Mouse (Mus musculus): ENCODE results near the gene Sohlh2. TPM values are rescaled to one million over a fixed set of nuclear protein-coding genes. Genes with fewer than 3 reads are reported as not detected.

Sohlh2 gene
- polyA plus RNA-seq, 1 experiment from 2014 or later = not detected

DNA sequence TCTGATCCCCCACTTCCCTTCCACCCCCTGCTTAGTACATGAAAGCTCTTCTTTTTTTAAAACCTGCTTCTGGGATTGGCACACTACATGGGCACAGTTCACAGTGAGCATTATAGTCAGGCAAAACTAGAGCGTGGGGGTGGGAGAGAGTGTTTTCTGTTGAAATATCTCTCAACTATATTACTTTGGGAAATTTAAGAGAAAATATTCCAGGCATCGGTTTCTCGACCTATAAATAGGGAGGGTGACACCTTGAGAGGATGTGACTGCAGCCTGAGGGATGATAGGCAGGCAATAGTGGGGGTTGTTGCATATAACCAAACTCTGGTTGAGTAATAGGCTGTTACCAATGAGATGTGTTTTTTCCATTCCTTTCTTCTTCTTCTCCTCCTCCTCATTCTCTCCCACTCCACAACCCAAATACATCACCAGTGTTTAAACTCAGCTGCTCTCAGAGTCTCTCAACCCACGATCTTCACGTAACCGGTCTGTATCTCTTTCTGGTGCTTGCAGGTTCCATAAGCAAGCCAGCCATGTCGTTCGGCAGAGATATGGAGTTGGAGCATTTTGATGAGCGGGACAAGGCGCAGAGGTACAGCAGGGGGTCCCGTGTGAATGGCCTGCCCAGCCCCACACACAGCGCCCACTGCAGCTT is 64.9 kb downstream of the Sohlh2 start:
- Histone ChIP-seq H3K4me3 (ENCODE audit: low read depth, low read length) (no peak overlapping the region), H3K27me3 (replicated peaks; ENCODE audit: control insufficient read depth, insufficient read depth, low read length) (no peaks in the 10 kb centered on the region), H3K4me2 (ENCODE audit: low read length) (no peak overlapping the region), H3K9me3 (replicated peaks; ENCODE audit: control insufficient read depth, low read length) (no peaks in the 10 kb centered on the region), H3K4me1 (ENCODE audit: control insufficient read depth, insufficient read depth, low read length) (peaks cover 21% of the 10 kb centered on the region), H3K9ac (ENCODE audit: low read length) (no peak overlapping the region), H3K36me3 (ENCODE audit: control insufficient read depth, insufficient read depth, low read length) (peaks cover 26% of the 10 kb centered on the region), H3K27ac (ENCODE audit: low read depth, low read length) (no peak overlapping the region)
- WGBS = 91% methylated on average over 12 of the region's 12 CpGs
- DNase-seq (ENCODE audit: low spot score) (no peak), ATAC-seq (no peak)

DNA sequence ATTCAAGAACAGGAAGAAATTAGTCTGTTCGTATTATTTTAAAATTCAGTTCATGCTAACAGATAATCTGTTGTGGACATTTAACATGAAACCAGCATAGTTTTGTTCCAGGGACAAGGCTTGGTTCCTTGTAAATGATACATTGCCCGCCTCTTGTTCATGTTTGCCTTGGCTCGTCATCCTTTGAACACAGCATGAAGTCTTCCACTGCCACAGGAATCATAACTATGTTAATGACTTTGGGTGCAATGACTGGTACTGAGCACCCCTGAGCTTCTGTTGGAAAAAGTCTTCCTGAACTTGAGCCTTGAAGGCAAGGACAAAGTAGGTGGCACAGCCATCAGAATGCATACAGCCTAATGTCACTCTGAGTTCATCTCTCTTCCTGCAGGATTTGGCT is 66.2 kb downstream of the Sohlh2 start:
- WGBS = 81% methylated on average over 3 of the region's 3 CpGs
- peaks cover 36% of the 10 kb centered on the region for H3K36me3 ChIP-seq (ENCODE audit: control insufficient read depth, insufficient read depth, low read length)

DNA sequence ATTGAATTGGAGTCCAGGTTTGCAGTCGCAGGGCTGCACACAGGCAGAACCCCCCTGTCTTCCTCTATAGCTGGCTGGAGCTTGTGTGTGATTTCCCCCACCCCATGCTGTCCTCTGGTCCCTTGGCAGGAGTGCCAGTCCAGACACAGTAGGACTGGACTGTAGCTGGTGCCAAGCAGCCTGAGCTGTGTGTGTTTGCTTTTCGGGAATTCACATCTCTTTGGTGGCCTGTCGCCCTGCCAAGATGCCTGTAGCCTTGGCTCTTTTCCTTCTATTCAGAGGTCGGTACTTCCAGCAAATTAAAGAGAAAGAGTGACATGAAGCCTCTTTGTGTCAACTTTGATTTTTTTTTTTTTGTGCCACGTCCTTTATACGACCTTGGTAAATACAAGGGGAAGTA is 66.7 kb downstream of the Sohlh2 start:
- H3K36me3 ChIP-seq (ENCODE audit: control insufficient read depth, insufficient read depth, low read length) = peaks cover 39% of the 10 kb centered on the region
- H3K27me3 ChIP-seq (replicated peaks; ENCODE audit: control insufficient read depth, insufficient read depth, low read length) = no peaks in the 10 kb centered on the region
- no peak overlapping the region for H3K4me3 ChIP-seq (ENCODE audit: low read depth, low read length)
- no peak overlapping the region for H3K27ac ChIP-seq (ENCODE audit: low read depth, low read length)
- peak; percentile 88 for DNase-seq (ENCODE audit: low spot score)
- H3K9ac ChIP-seq (ENCODE audit: low read length) = no peak overlapping the region
- no peak overlapping the region for H3K4me2 ChIP-seq (ENCODE audit: low read length)
- no peaks in the 10 kb centered on the region for H3K9me3 ChIP-seq (replicated peaks; ENCODE audit: control insufficient read depth, low read length)
- H3K4me1 ChIP-seq (ENCODE audit: control insufficient read depth, insufficient read depth, low read length) = peaks cover 21% of the 10 kb centered on the region
- 31% methylated on average over 6 of the region's 6 CpGs for WGBS
- peak; percentile 81 for ATAC-seq

More for the DNA sequence above, 66.2 kb downstream of the Sohlh2 start:
- no peak for DNase-seq (ENCODE audit: low spot score)
- Histone ChIP-seq H3K4me1 (ENCODE audit: control insufficient read depth, insufficient read depth, low read length) (peaks cover 21% of the 10 kb centered on the region), H3K4me2 (ENCODE audit: low read length) (no peak overlapping the region), H3K27me3 (replicated peaks; ENCODE audit: control insufficient read depth, insufficient read depth, low read length) (no peaks in the 10 kb centered on the region), H3K27ac (ENCODE audit: low read depth, low read length) (no peak overlapping the region), H3K9me3 (replicated peaks; ENCODE audit: control insufficient read depth, low read length) (no peaks in the 10 kb centered on the region), H3K4me3 (ENCODE audit: low read depth, low read length) (no peak overlapping the region), H3K9ac (ENCODE audit: low read length) (no peak overlapping the region)
- ATAC-seq = no peak

DNA sequence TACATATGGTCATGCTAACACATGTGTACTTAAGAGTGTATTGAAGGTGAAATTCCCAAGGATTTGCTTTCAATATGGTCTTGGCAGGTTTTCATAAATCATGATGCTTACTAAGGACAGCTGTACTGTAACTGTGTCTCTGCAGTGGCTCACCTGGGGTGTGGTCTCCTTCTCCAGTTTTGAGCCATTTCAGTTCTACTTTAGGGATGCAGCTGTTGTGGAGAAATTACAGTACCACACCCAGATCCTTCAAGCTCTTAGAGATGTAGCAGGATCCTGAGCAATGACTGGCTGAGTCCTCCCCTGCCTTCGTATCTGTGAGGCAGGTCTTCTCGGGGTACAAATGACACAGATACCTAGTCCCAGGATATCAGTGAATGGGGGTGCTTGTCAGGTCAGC is 68.8 kb downstream of the Sohlh2 start:
- Histone ChIP-seq H3K9me3 (replicated peaks; ENCODE audit: control insufficient read depth, low read length) (no peaks in the 10 kb centered on the region), H3K9ac (ENCODE audit: low read length) (no peak overlapping the region), H3K36me3 (ENCODE audit: control insufficient read depth, insufficient read depth, low read length) (peaks cover 43% of the 10 kb centered on the region), H3K27me3 (replicated peaks; ENCODE audit: control insufficient read depth, insufficient read depth, low read length) (no peaks in the 10 kb centered on the region), H3K27ac (ENCODE audit: low read depth, low read length) (no peak overlapping the region), H3K4me1 (ENCODE audit: control insufficient read depth, insufficient read depth, low read length) (peaks cover 10% of the 10 kb centered on the region), H3K4me3 (ENCODE audit: low read depth, low read length) (no peak overlapping the region), H3K4me2 (ENCODE audit: low read length) (no peak overlapping the region)
- ATAC-seq (no peak), DNase-seq (ENCODE audit: low spot score) (no peak)
- 87% methylated on average over 2 of the region's 2 CpGs for WGBS

Small RNAs within 50 kb of the gene (microRNA-seq; reads per million reads assigned to microRNA genes)
- gene Gm22029 = not detected

Other genes starting within 250 kb of the Sohlh2 start
- 2.7 and 3.4 TPM in 2 replicates for gene Ccna1, start 126.5 kb upstream of the Sohlh2 start, polyA plus RNA-seq (2014; fragmentation: Nextera tagmentation; extraction: Ambion mirVana)
- 17.7 and 22.2 TPM in 2 replicates for gene Spg20, start 69.9 kb upstream of the Sohlh2 start, polyA plus RNA-seq (2014; fragmentation: Nextera tagmentation; extraction: Ambion mirVana)
- 0.07 TPM in 1 of 2 replicates, not detected in the other for gene Ccdc169, start 44.7 kb upstream of the Sohlh2 start, polyA plus RNA-seq (2014; fragmentation: Nextera tagmentation; extraction: Ambion mirVana)
- gene Dclk1, start 60.3 kb downstream of the Sohlh2 start, polyA plus RNA-seq (2014; fragmentation: Nextera tagmentation; extraction: Ambion mirVana) = 140 and 192 TPM in 2 replicates

Measured in forebrain, embryonic 14.5 days (tissue).